Mouse (Mus musculus): ENCODE measurements around the gene F5. TPM values are rescaled to one million over a fixed set of nuclear protein-coding genes. Genes with fewer than 3 reads are reported as not detected.

The F5 gene
- 0.24 and 0.38 TPM in 2 replicates for polyA plus RNA-seq (2015; fragmentation: Nextera tagmentation; extraction: Ambion mirVana)

DNA sequence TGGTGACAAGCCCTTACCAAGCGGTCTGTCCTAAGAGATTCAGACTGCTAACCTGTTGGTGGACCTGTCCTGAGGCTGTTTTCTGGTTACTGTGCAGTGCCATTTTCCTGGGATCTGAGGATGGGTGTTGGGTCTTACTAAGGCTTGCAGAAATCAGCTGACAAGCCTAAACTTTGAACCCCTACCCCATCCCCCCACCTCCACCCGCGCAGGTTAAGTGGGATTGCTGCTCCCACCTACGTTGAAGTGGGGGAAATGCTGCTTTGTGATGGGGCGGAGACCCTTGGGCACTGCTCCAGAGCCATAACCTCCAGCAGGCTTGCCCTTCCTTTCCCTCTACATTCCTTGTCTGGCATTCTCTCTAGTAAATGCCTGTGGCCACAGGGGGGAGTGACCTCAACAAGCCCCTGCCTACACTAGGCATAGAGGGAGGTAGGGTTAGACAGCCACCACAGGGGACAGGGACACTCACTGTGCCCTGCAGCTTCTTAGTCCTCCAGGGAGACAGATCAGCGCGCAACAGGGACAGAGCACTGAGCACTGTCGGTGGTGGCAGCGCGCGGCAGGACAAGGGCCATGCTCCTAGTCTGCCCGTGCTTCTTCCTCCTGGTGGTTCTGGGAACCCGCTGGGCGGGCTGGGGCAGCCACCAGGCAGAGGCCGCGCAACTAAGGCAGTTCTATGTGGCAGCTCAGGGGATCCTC is at the start of gene F5:
Gene F5, plus strand, starts transcription at position 452 of the 702 bp plus-strand sequence.
- peaks cover 5% of the 10 kb centered on the region for H3K4me1 ChIP-seq
- peak within 1 kb of the TSS; percentile 59 for H3K9ac ChIP-seq
- H3K27me3 ChIP-seq (replicated peaks) = no peaks in the 10 kb centered on the region; the same call in 1 of the 2 replicates
- WGBS = 10% methylated on average over 16 of the region's 16 CpGs
- no peak within 1 kb of the TSS for H3K27ac ChIP-seq (replicated peaks)
- no peaks in the 10 kb centered on the region for H3K9me3 ChIP-seq
- ATAC-seq (ENCODE audit: extremely low read depth, insufficient number of reproducible peaks, low FRiP score, low TSS enrichment) = no peak
- H3K4me2 ChIP-seq = peak within 1 kb of the TSS; percentile 61
- H3K36me3 ChIP-seq = no peaks in the 10 kb centered on the region
- peak within 1 kb of the TSS; percentile 33 for H3K4me3 ChIP-seq

- Histone ChIP-seq H3K27ac (replicated peaks) (no peak overlapping the region), H3K9me3 (no peaks in the 10 kb centered on the region), H3K27me3 (replicated peaks) (no peaks in the 10 kb centered on the region), H3K4me3 (no peak overlapping the region), H3K4me1 (no peaks in the 10 kb centered on the region), H3K4me2 (no peak overlapping the region), H3K9ac (no peak overlapping the region), H3K36me3 (no peaks in the 10 kb centered on the region)
- ATAC-seq (ENCODE audit: extremely low read depth, insufficient number of reproducible peaks, low FRiP score, low TSS enrichment) = no peak
- WGBS = 65% methylated on average over 2 of the region's 2 CpGs
These were observed 41.9 kb upstream of the F5 start for GRCm38 (mm10) chr1:164109763-164110162.

DNA sequence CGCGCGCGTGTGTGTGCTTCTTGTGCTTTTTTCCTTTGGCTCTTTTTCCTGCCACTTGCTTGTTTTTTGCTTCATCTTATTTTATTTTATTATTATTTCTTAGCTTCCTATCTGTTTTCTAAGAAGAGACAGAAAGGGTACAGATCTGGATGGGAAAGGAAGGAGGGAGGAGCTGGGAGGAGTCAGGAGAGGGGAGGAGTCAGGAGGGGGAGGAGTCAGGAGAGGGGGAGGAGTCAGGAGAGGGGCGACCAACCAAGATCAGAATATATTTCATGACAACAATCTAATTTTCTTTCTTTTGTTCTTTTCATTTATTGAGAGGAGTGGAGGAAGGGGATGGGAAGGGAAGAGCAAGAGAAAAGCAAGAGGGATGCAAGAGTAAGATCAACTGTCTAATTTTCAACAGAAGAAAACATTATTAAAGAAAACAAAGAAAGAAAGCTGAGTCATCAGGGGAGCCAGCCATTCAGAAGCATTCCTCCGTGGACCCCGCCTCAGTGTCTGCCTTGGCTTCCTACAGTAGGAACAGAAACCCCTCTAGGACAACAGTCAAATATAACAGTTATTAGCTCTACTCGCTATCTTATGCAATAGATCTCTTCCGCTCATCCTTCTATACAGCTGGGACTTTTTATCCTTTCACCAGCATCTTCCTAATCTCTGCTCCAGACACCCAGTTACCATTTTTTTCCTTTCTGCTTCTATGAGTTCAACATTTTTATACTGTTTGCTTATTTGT is 40.9 kb upstream of the F5 start:
- Histone ChIP-seq H3K27me3 (replicated peaks) (no peaks in the 10 kb centered on the region), H3K9me3 (no peaks in the 10 kb centered on the region), H3K36me3 (no peaks in the 10 kb centered on the region), H3K27ac (replicated peaks) (no peak overlapping the region), H3K4me2 (no peak overlapping the region), H3K9ac (no peak overlapping the region), H3K4me3 (no peak overlapping the region), H3K4me1 (no peaks in the 10 kb centered on the region)
- WGBS = 86% methylated on average over 9 of the region's 9 CpGs
- no peak for ATAC-seq (ENCODE audit: extremely low read depth, insufficient number of reproducible peaks, low FRiP score, low TSS enrichment)

- Histone ChIP-seq H3K27me3 (replicated peaks) (no peaks in the 10 kb centered on the region), H3K9ac (no peak overlapping the region), H3K4me1 (peaks cover 4% of the 10 kb centered on the region; the same call in 1 of the 2 replicates), H3K27ac (replicated peaks) (no peak overlapping the region), H3K36me3 (no peaks in the 10 kb centered on the region), H3K9me3 (no peaks in the 10 kb centered on the region), H3K4me2 (no peak overlapping the region), H3K4me3 (no peak overlapping the region)
- WGBS = 63% methylated on average over 5 of the region's 5 CpGs
- ATAC-seq (ENCODE audit: extremely low read depth, insufficient number of reproducible peaks, low FRiP score, low TSS enrichment) = no peak
These were observed 37.4 kb upstream of the F5 start for GRCm38 (mm10) chr1:164114280-164114679.

- 47% methylated on average over 8 of the region's 8 CpGs for WGBS
- no peak within 1 kb of the TSS for H3K4me3 ChIP-seq
- H3K4me1 ChIP-seq = peaks cover 4% of the 10 kb centered on the region; the same call in 1 of the 2 replicates
- no peaks in the 10 kb centered on the region for H3K36me3 ChIP-seq
- no peaks in the 10 kb centered on the region for H3K9me3 ChIP-seq
- no peak within 1 kb of the TSS for H3K9ac ChIP-seq
- ATAC-seq (ENCODE audit: extremely low read depth, insufficient number of reproducible peaks, low FRiP score, low TSS enrichment) = no peak
- no peaks in the 10 kb centered on the region for H3K27me3 ChIP-seq (replicated peaks)
- no peak within 1 kb of the TSS for H3K27ac ChIP-seq (replicated peaks)
- no peak within 1 kb of the TSS for H3K4me2 ChIP-seq
These were observed 36.6 kb upstream of the F5 start, which contains the start of gene Selp for GRCm38 (mm10) chr1:164114947-164115493. TSS of gene Selp (plus strand) at chr1:164115264.

- H3K27me3 ChIP-seq (replicated peaks) = no peaks in the 10 kb centered on the region
- H3K36me3 ChIP-seq = no peaks in the 10 kb centered on the region
- H3K9ac ChIP-seq = no peak overlapping the region
- no peaks in the 10 kb centered on the region for H3K9me3 ChIP-seq
- H3K4me3 ChIP-seq = no peak overlapping the region
- H3K4me1 ChIP-seq = peaks cover 4% of the 10 kb centered on the region; the same call in 1 of the 2 replicates
- no peak overlapping the region for H3K27ac ChIP-seq (replicated peaks)
- 74% methylated on average over 6 of the region's 6 CpGs for WGBS
- no peak overlapping the region for H3K4me2 ChIP-seq
- no peak for ATAC-seq (ENCODE audit: extremely low read depth, insufficient number of reproducible peaks, low FRiP score, low TSS enrichment)
These were observed 36.0 kb upstream of the F5 start for GRCm38 (mm10) chr1:164115647-164116046.

- H3K4me3 ChIP-seq = no peak overlapping the region
- H3K36me3 ChIP-seq = no peaks in the 10 kb centered on the region
- H3K9ac ChIP-seq = no peak overlapping the region
- H3K4me2 ChIP-seq = no peak overlapping the region
- no peak overlapping the region for H3K27ac ChIP-seq (replicated peaks)
- peaks cover 8% of the 10 kb centered on the region; the same call in 1 of the 2 replicates for H3K4me1 ChIP-seq
- no peak for ATAC-seq (ENCODE audit: extremely low read depth, insufficient number of reproducible peaks, low FRiP score, low TSS enrichment)
- H3K9me3 ChIP-seq = no peaks in the 10 kb centered on the region
- no peaks in the 10 kb centered on the region for H3K27me3 ChIP-seq (replicated peaks)
- 86% methylated on average over 6 of the region's 6 CpGs for WGBS
These were observed 33.8 kb upstream of the F5 start for GRCm38 (mm10) chr1:164117869-164118268.

GRCm38 (mm10) chr1:164119892-164120776 is 31.5 kb upstream of the F5 start:
- Histone ChIP-seq H3K9ac (no peak overlapping the region), H3K36me3 (no peaks in the 10 kb centered on the region), H3K27me3 (replicated peaks) (no peaks in the 10 kb centered on the region), H3K27ac (replicated peaks) (no peak overlapping the region), H3K4me3 (no peak overlapping the region), H3K4me1 (peaks cover 8% of the 10 kb centered on the region; the same call in 1 of the 2 replicates), H3K4me2 (no peak overlapping the region), H3K9me3 (no peaks in the 10 kb centered on the region)
- WGBS = 62% methylated on average over 3 of the region's 3 CpGs
- no peak for ATAC-seq (ENCODE audit: extremely low read depth, insufficient number of reproducible peaks, low FRiP score, low TSS enrichment)

GRCm38 (mm10) chr1:164120777-164121158 is 30.9 kb upstream of the F5 start:
- Histone ChIP-seq H3K27ac (replicated peaks) (no peak overlapping the region), H3K9me3 (no peaks in the 10 kb centered on the region), H3K4me2 (no peak overlapping the region), H3K36me3 (no peaks in the 10 kb centered on the region), H3K27me3 (replicated peaks) (no peaks in the 10 kb centered on the region), H3K4me1 (peaks cover 8% of the 10 kb centered on the region; the same call in 1 of the 2 replicates), H3K9ac (no peak overlapping the region), H3K4me3 (no peak overlapping the region)
- WGBS = 59% methylated on average over 3 of the region's 3 CpGs
- no peak for ATAC-seq (ENCODE audit: extremely low read depth, insufficient number of reproducible peaks, low FRiP score, low TSS enrichment)

- 0 out of 2 replicates have a peak, but pooled peaks cover 8% of the 10 kb centered on the region for H3K4me1 ChIP-seq
- no peaks in the 10 kb centered on the region for H3K27me3 ChIP-seq (replicated peaks)
- no peak for ATAC-seq (ENCODE audit: extremely low read depth, insufficient number of reproducible peaks, low FRiP score, low TSS enrichment)
- 46% methylated on average over 3 of the region's 3 CpGs for WGBS
- H3K27ac ChIP-seq (replicated peaks) = no peak overlapping the region
- no peak overlapping the region for H3K4me3 ChIP-seq
- no peaks in the 10 kb centered on the region for H3K9me3 ChIP-seq
- no peak overlapping the region for H3K4me2 ChIP-seq
- H3K9ac ChIP-seq = no peak overlapping the region
- H3K36me3 ChIP-seq = no peaks in the 10 kb centered on the region
These were observed 27.8 kb upstream of the F5 start for GRCm38 (mm10) chr1:164123836-164124235.

DNA sequence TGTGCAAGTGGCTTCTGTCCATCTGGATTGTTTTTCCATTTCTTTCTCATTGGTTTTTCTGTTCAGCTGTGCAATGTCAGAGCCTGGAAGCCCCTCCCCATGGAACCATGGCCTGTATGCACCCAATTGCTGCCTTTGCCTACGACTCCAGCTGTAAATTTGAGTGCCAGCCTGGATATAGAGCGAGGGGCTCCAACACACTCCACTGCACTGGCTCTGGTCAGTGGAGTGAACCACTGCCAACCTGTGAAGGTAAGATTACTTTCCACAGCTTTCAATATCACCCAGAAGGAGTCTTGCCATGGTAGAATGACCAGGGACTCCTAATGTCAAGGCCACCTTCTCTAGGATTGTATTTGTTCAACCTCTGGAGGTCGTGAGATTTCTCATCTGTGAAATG is 21.6 kb upstream of the F5 start:
- Histone ChIP-seq H3K27ac (replicated peaks) (no peak overlapping the region), H3K9me3 (no peaks in the 10 kb centered on the region), H3K4me1 (no peaks in the 10 kb centered on the region), H3K9ac (no peak overlapping the region), H3K36me3 (no peaks in the 10 kb centered on the region), H3K4me3 (no peak overlapping the region), H3K27me3 (replicated peaks) (no peaks in the 10 kb centered on the region), H3K4me2 (no peak overlapping the region)
- 68% methylated on average over 3 of the region's 3 CpGs for WGBS
- no peak for ATAC-seq (ENCODE audit: extremely low read depth, insufficient number of reproducible peaks, low FRiP score, low TSS enrichment)
